Mouse (Mus musculus): ENCODE measurements around the gene Sh3glb1. TPM values are rescaled to one million over a fixed set of nuclear protein-coding genes. Genes with fewer than 3 reads are reported as not detected.

Gene Sh3glb1
- polyA plus RNA-seq, 1 experiment: 31.6 TPM

- TF ChIP-seq CTCF (IDR thresholded peaks at IDR 0.05; ENCODE audit: borderline replicate concordance, control insufficient read depth, extremely low read depth, insufficient read depth, low read length, poor library complexity) (no peak), POLR2A (IDR thresholded peaks at IDR 0.05; ENCODE audit: control insufficient read depth, extremely low read depth, insufficient read depth, low read length, poor library complexity) (no peak)
- WGBS: 88% methylated on average over 5 of the region's 5 CpGs
- Histone ChIP-seq H3K27ac (ENCODE audit: control insufficient read depth, insufficient read depth, low read length) (no peak overlapping the region), H3K4me1 (replicated peaks; ENCODE audit: control insufficient read depth, insufficient read depth, low read length) (no peaks in the 10 kb centered on the region), H3K4me3 (ENCODE audit: control insufficient read depth, insufficient read depth, low read length) (no peak overlapping the region), H3K27me3 (ENCODE audit: control insufficient read depth, insufficient read depth, low read length) (no peaks in the 10 kb centered on the region), H3K36me3 (ENCODE audit: control insufficient read depth, insufficient read depth, low read length) (no peaks in the 10 kb centered on the region)
- no peak for DNase-seq
These were observed 75.9 kb downstream of the Sh3glb1 start for GRCm38 (mm10) chr3:144644202-144644601.

- no peaks in the 10 kb centered on the region for H3K4me1 ChIP-seq (replicated peaks; ENCODE audit: control insufficient read depth, insufficient read depth, low read length)
- no peak overlapping the region for H3K27ac ChIP-seq (ENCODE audit: control insufficient read depth, insufficient read depth, low read length)
- H3K27me3 ChIP-seq (ENCODE audit: control insufficient read depth, insufficient read depth, low read length): no peaks in the 10 kb centered on the region
- no peak overlapping the region for H3K4me3 ChIP-seq (ENCODE audit: control insufficient read depth, insufficient read depth, low read length)
- TF ChIP-seq CTCF (IDR thresholded peaks at IDR 0.05; ENCODE audit: borderline replicate concordance, control insufficient read depth, extremely low read depth, insufficient read depth, low read length, poor library complexity): no peak
- no peak for TF ChIP-seq POLR2A (IDR thresholded peaks at IDR 0.05; ENCODE audit: control insufficient read depth, extremely low read depth, insufficient read depth, low read length, poor library complexity)
- WGBS: 35% methylated on average over 2 of the region's 2 CpGs
- no peak for DNase-seq
- no peaks in the 10 kb centered on the region for H3K36me3 ChIP-seq (ENCODE audit: control insufficient read depth, insufficient read depth, low read length)
These were observed 76.7 kb downstream of the Sh3glb1 start for GRCm38 (mm10) chr3:144643301-144643871.

GRCm38 (mm10) chr3:144642141-144642540 lies 78.0 kb downstream of the Sh3glb1 start:
- TF ChIP-seq CTCF (IDR thresholded peaks at IDR 0.05; ENCODE audit: borderline replicate concordance, control insufficient read depth, extremely low read depth, insufficient read depth, low read length, poor library complexity) (no peak), POLR2A (IDR thresholded peaks at IDR 0.05; ENCODE audit: control insufficient read depth, extremely low read depth, insufficient read depth, low read length, poor library complexity) (no peak)
- no peak for DNase-seq

GRCm38 (mm10) chr3:144640033-144640432 lies 80.1 kb downstream of the Sh3glb1 start:
- no peaks in the 10 kb centered on the region for H3K4me1 ChIP-seq (replicated peaks; ENCODE audit: control insufficient read depth, insufficient read depth, low read length)
- H3K36me3 ChIP-seq (ENCODE audit: control insufficient read depth, insufficient read depth, low read length): no peaks in the 10 kb centered on the region
- H3K4me3 ChIP-seq (ENCODE audit: control insufficient read depth, insufficient read depth, low read length): no peak overlapping the region
- DNase-seq: no peak
- H3K27ac ChIP-seq (ENCODE audit: control insufficient read depth, insufficient read depth, low read length): no peak overlapping the region
- TF ChIP-seq CTCF (IDR thresholded peaks at IDR 0.05; ENCODE audit: borderline replicate concordance, control insufficient read depth, extremely low read depth, insufficient read depth, low read length, poor library complexity): no peak
- TF ChIP-seq POLR2A (IDR thresholded peaks at IDR 0.05; ENCODE audit: control insufficient read depth, extremely low read depth, insufficient read depth, low read length, poor library complexity): no peak
- H3K27me3 ChIP-seq (ENCODE audit: control insufficient read depth, insufficient read depth, low read length): no peaks in the 10 kb centered on the region

More at GRCm38 (mm10) chr3:144642141-144642540, 78.0 kb downstream of the Sh3glb1 start:
- Histone ChIP-seq H3K4me1 (replicated peaks; ENCODE audit: control insufficient read depth, insufficient read depth, low read length) (no peaks in the 10 kb centered on the region), H3K36me3 (ENCODE audit: control insufficient read depth, insufficient read depth, low read length) (no peaks in the 10 kb centered on the region), H3K4me3 (ENCODE audit: control insufficient read depth, insufficient read depth, low read length) (no peak overlapping the region), H3K27ac (ENCODE audit: control insufficient read depth, insufficient read depth, low read length) (no peak overlapping the region), H3K27me3 (ENCODE audit: control insufficient read depth, insufficient read depth, low read length) (no peaks in the 10 kb centered on the region)
- WGBS: 97% methylated on average over 4 of the region's 4 CpGs

DNA sequence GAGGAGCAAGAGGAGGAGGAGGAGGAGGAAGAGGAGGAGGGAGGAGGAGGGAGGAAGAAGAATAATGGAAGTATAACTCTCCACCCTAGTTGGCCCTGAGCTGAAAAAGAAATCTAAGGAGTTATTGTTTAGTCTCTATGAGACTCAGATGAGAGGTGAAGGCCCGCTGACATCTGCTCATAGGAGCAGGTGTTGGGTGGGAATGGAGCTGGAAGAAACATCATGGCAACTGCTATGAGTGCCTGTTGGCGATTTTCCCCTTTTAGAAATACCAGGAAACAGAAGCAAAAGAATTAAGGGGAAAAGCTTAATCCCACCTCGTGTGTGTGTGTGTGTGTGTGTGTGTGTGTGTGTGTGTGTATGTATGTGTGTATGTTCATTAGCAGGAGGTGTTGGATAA lies 80.7 kb downstream of the Sh3glb1 start:
- TF ChIP-seq CTCF (IDR thresholded peaks at IDR 0.05; ENCODE audit: borderline replicate concordance, control insufficient read depth, extremely low read depth, insufficient read depth, low read length, poor library complexity): no peak
- TF ChIP-seq POLR2A (IDR thresholded peaks at IDR 0.05; ENCODE audit: control insufficient read depth, extremely low read depth, insufficient read depth, low read length, poor library complexity): no peak
- Histone ChIP-seq H3K36me3 (ENCODE audit: control insufficient read depth, insufficient read depth, low read length) (no peaks in the 10 kb centered on the region), H3K4me1 (replicated peaks; ENCODE audit: control insufficient read depth, insufficient read depth, low read length) (no peaks in the 10 kb centered on the region), H3K27me3 (ENCODE audit: control insufficient read depth, insufficient read depth, low read length) (no peaks in the 10 kb centered on the region), H3K4me3 (ENCODE audit: control insufficient read depth, insufficient read depth, low read length) (no peak overlapping the region), H3K27ac (ENCODE audit: control insufficient read depth, insufficient read depth, low read length) (no peak overlapping the region)
- DNase-seq: no peak
- 86% methylated on average over 3 of the region's 3 CpGs for WGBS

- H3K27me3 ChIP-seq (ENCODE audit: control insufficient read depth, insufficient read depth, low read length): no peaks in the 10 kb centered on the region
- H3K4me3 ChIP-seq (ENCODE audit: control insufficient read depth, insufficient read depth, low read length): no peak overlapping the region
- H3K27ac ChIP-seq (ENCODE audit: control insufficient read depth, insufficient read depth, low read length): no peak overlapping the region
- no peaks in the 10 kb centered on the region for H3K36me3 ChIP-seq (ENCODE audit: control insufficient read depth, insufficient read depth, low read length)
- TF ChIP-seq CTCF (IDR thresholded peaks at IDR 0.05; ENCODE audit: borderline replicate concordance, control insufficient read depth, extremely low read depth, insufficient read depth, low read length, poor library complexity) (no peak), POLR2A (IDR thresholded peaks at IDR 0.05; ENCODE audit: control insufficient read depth, extremely low read depth, insufficient read depth, low read length, poor library complexity) (no peak)
- no peak for DNase-seq
- WGBS: 86% methylated on average over 4 of the region's 4 CpGs
- no peaks in the 10 kb centered on the region for H3K4me1 ChIP-seq (replicated peaks; ENCODE audit: control insufficient read depth, insufficient read depth, low read length)
These were observed 82.0 kb downstream of the Sh3glb1 start for GRCm38 (mm10) chr3:144638110-144638509.

DNA sequence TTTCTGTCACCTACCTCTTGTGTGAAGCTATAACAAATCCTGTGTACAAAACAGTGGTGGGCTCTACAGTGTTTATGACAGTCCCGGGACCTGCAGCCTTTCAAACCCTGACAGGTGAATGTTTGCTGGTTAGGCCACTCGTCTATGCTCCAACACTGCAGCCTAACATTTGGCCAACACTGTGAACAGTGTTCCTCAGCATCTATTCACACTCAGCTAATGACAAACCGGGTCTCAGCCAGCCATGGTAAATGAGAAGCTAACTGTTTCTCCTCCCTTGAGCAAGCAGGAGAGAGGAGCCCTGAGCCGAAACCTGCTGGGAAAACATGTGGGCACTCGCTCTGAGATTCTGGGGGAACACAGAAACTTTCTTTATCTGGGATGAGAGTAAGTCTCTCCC lies 84.9 kb downstream of the Sh3glb1 start:
- H3K4me3 ChIP-seq (ENCODE audit: control insufficient read depth, insufficient read depth, low read length): no peak overlapping the region
- 94% methylated on average over 5 of the region's 5 CpGs for WGBS
- TF ChIP-seq POLR2A (IDR thresholded peaks at IDR 0.05; ENCODE audit: control insufficient read depth, extremely low read depth, insufficient read depth, low read length, poor library complexity): no peak
- no peak for TF ChIP-seq CTCF (IDR thresholded peaks at IDR 0.05; ENCODE audit: borderline replicate concordance, control insufficient read depth, extremely low read depth, insufficient read depth, low read length, poor library complexity)

More for the DNA sequence above, 84.9 kb downstream of the Sh3glb1 start:
- Histone ChIP-seq H3K36me3 (ENCODE audit: control insufficient read depth, insufficient read depth, low read length) (no peaks in the 10 kb centered on the region), H3K27ac (ENCODE audit: control insufficient read depth, insufficient read depth, low read length) (no peak overlapping the region), H3K27me3 (ENCODE audit: control insufficient read depth, insufficient read depth, low read length) (no peaks in the 10 kb centered on the region), H3K4me1 (replicated peaks; ENCODE audit: control insufficient read depth, insufficient read depth, low read length) (no peaks in the 10 kb centered on the region)
- DNase-seq: no peak

Other genes with a start within 250 kb of the Sh3glb1 start
- 7.8 and 8.2 TPM in 2 replicates for gene Hs2st1, start 150.2 kb downstream of the Sh3glb1 start, polyA plus RNA-seq (2012; rRNA removed)
- gene Selenof, start 150.0 kb downstream of the Sh3glb1 start, polyA plus RNA-seq (2012; rRNA removed): 113 and 129 TPM in 2 replicates
- 1.0 and 1.2 TPM in 2 replicates for gene Clca3a1, start 40.6 kb upstream of the Sh3glb1 start, polyA plus RNA-seq (2012; rRNA removed)
- 9.1 and 10.1 TPM in 2 replicates for gene Clca3a2, start 99.2 kb upstream of the Sh3glb1 start, polyA plus RNA-seq (2012; rRNA removed)
- 0.40 and 0.51 TPM in 2 replicates for gene Clca3b, start 129.0 kb upstream of the Sh3glb1 start, polyA plus RNA-seq (2012; rRNA removed)
- 0.08 and 0.12 TPM in 2 replicates for gene Clca4b, start 212.2 kb upstream of the Sh3glb1 start, polyA plus RNA-seq (2012; rRNA removed)